ENCODE assay signal across 21 mouse cellular contexts in the genomic region with DNA sequence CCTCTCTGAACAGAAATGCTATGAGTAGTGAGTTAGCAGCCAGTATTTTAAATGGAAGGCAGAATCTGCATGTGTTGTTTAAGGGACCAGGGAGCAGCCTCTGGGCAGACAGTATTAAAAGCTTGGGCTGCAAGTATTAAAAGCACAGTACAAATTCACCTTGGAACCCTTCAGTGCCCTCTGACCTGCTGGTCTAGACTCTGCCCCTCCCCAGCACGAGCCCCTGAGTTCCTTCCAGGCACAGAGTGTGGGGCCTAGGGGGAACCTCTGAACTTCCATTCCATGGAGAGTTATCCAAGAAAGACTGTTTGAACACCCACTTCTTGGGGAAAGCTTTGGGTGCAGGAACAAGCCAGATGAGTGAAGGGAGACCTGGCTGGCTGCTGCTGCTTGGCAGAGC. TPM values are rescaled to one million over a fixed set of nuclear protein-coding genes. Genes with fewer than 3 reads are reported as not detected.
DNase-seq lines count a peak whose midpoint lies in the region; ATAC-seq and TF ChIP-seq lines count a peak whose summit lies in the region.
"Had no signal": no experiment of that assay in that cellular context is flagged by ENCODE, and none has a peak within 500 bp of the region (broad histone marks: within the 10 kb centered on the region; RNA-seq: fewer than 3 reads in every experiment).

No protein-coding gene starts in this region.

- dilution Hi-C loops in CH12.LX (cut with MboI; ENCODE audit: extremely low pct_ligation_motif_present, extremely low pct_unique_long_range_greater_than_20kb, low sequenced_read_pairs) = no loop called here

- DNase-seq in kidney, adult 9 months = peak; percentile 63
- no peak for DNase-seq in kidney, postnatal 10 days
- peak; percentile 6 for DNase-seq in CH12.LX (ENCODE audit: extremely low read depth)
- no peak for DNase-seq in MN1 (ENCODE audit: low spot score)
- no peak for DNase-seq in hindbrain, embryonic 11.5 days (ENCODE audit: low spot score)
- DNase-seq: adrenal gland, postnatal 10 days; cerebellum, adult 11-12 months; cerebellum, adult 9-10 months; cerebellum, postnatal 36 days; forebrain, postnatal 0 days; gastrocnemius, postnatal 14 days; heart, adult 2 months; heart, postnatal 14 days had no signal

- no peak for ATAC-seq in hindbrain, embryonic 11.5 days (ENCODE audit: low FRiP score)
- ATAC-seq: forebrain, embryonic 13.5 days; forebrain, postnatal 0 days had no signal

- H3K9me3 ChIP-seq in CH12.LX (replicated peaks; ENCODE audit: low read length) = no peaks in the 10 kb centered on the region
- H3K9me3 ChIP-seq in hindbrain, embryonic 11.5 days (ENCODE audit: control insufficient read depth, low read length) = no peaks in the 10 kb centered on the region
- H3K9me3 ChIP-seq: embryonic facial prominence, embryonic 10.5 days; forebrain, embryonic 13.5 days; G1E; heart, embryonic 15.5 days had no signal

- TF ChIP-seq CTCF in CH12.LX (conservative IDR thresholded peaks at IDR 0.05 in 1 of 2, IDR thresholded peaks at IDR 0.05 in 1 of 2; ENCODE audit: low read depth in 2 of 2, low read length in 2 of 2) = no peak
- TF ChIP-seq CTCF in bone marrow macrophage, adult 2 months (IDR thresholded peaks at IDR 0.05; ENCODE audit: low read depth, low read length) = no peak

- H3K4me3 ChIP-seq in CH12.LX (replicated peaks in 1 of 3; ENCODE audit: low read depth in 2 of 3, low read length in 2 of 3, poor library complexity in 1 of 3) (no peak overlapping the region), macrophage (ENCODE audit: inconsistent target) (no peak overlapping the region)
- H3K4me3 ChIP-seq in bone marrow macrophage, adult 2 months (ENCODE audit: insufficient read depth, low read length) = no peak overlapping the region
- no peak overlapping the region for H3K4me3 ChIP-seq in hindbrain, embryonic 11.5 days (ENCODE audit: low read depth, low read length)
- H3K4me3 ChIP-seq: embryonic facial prominence, embryonic 10.5 days; forebrain, embryonic 13.5 days; heart, adult 2 months; heart, embryonic 15.5 days had no signal

- H3K4me1 ChIP-seq in CH12.LX (ENCODE audit: control insufficient read depth in 1 of 2, insufficient read depth in 2 of 2) = peaks cover 0 to 10% of the 10 kb centered on the region in 2 experiments; a peak in 2 of 4 replicates
- H3K4me1 ChIP-seq in bone marrow macrophage, adult 2 months (ENCODE audit: control insufficient read depth, insufficient read depth, low read length) = peaks cover 6% of the 10 kb centered on the region; the same call in 1 of the 2 replicates
- H3K4me1 ChIP-seq in hindbrain, embryonic 11.5 days (replicated peaks; ENCODE audit: control insufficient read depth, insufficient read depth, low read length) = no peaks in the 10 kb centered on the region
- H3K4me1 ChIP-seq: forebrain, embryonic 13.5 days had no signal

- no peak overlapping the region for H3K27ac ChIP-seq in CH12.LX (ENCODE audit: insufficient read depth, low read depth)
- 0 out of 2 replicates have a peak overlapping the region, but pooled peaks have one; percentile 8 for H3K27ac ChIP-seq in bone marrow macrophage, adult 2 months (ENCODE audit: insufficient read depth, low read depth, low read length)
- H3K27ac ChIP-seq in macrophage = 0 out of 2 replicates have a peak overlapping the region, but pooled peaks have one; percentile 21
- H3K27ac ChIP-seq in hindbrain, embryonic 11.5 days (ENCODE audit: low read depth, low read length) = no peak overlapping the region
- H3K27ac ChIP-seq: embryonic facial prominence, embryonic 10.5 days; forebrain, embryonic 13.5 days; heart, adult 2 months; heart, embryonic 15.5 days; hindbrain, embryonic 14.5 days had no signal

- H3K36me3 ChIP-seq in CH12.LX (replicated peaks in 1 of 2; ENCODE audit: control insufficient read depth in 1 of 2, insufficient read depth in 1 of 2, low read length in 1 of 2) (no peaks in the 10 kb centered on the region), macrophage (ENCODE audit: inconsistent target) (no peaks in the 10 kb centered on the region)
- no peaks in the 10 kb centered on the region for H3K36me3 ChIP-seq in hindbrain, embryonic 11.5 days (ENCODE audit: control insufficient read depth, insufficient read depth, low read length)
- H3K36me3 ChIP-seq: embryonic facial prominence, embryonic 10.5 days; G1E; heart, embryonic 15.5 days had no signal

- no peak overlapping the region for H3K9ac ChIP-seq in CH12.LX (ENCODE audit: insufficient read depth, low read depth)
- no peak overlapping the region for H3K9ac ChIP-seq in hindbrain, embryonic 11.5 days (ENCODE audit: low read depth, low read length)
- H3K9ac ChIP-seq: forebrain, embryonic 13.5 days; forebrain, postnatal 0 days; heart, embryonic 15.5 days; hindbrain, embryonic 14.5 days had no signal

- no peak for TF ChIP-seq RAD21 in CH12.LX (IDR thresholded peaks at IDR 0.05; ENCODE audit: low read depth, low read length)

- in situ Hi-C loops in CH12.LX (cut with MboI; ENCODE audit: low pct_ligation_motif_present, low pct_unique_long_range_greater_than_20kb, low sequenced_read_pairs) = no loop called here

- no peak for TF ChIP-seq EP300 in CH12.LX (IDR thresholded peaks at IDR 0.05; ENCODE audit: low read length)

- 54% methylated on average over 1 of the region's 1 CpGs for WGBS in macrophage (ENCODE audit: missing documents)
- WGBS in hindbrain, embryonic 11.5 days = 81% methylated on average over 1 of the region's 1 CpGs

- H3K27me3 ChIP-seq in CH12.LX (replicated peaks) = no peaks in the 10 kb centered on the region
- no peaks in the 10 kb centered on the region for H3K27me3 ChIP-seq in hindbrain, embryonic 11.5 days (ENCODE audit: control insufficient read depth, insufficient read depth, low read length)
- H3K27me3 ChIP-seq: forebrain, embryonic 13.5 days; heart, embryonic 15.5 days had no signal

- no peak for TF ChIP-seq POLR2A in CH12.LX (IDR thresholded peaks at IDR 0.05; ENCODE audit: low read depth, low read length)
- no peak for TF ChIP-seq POLR2A in bone marrow macrophage, adult 2 months (IDR thresholded peaks at IDR 0.05; ENCODE audit: borderline replicate concordance, low read depth, low read length)

- H3K4me2 ChIP-seq in CH12.LX (ENCODE audit: insufficient read depth, low read depth, poor library complexity, severe bottlenecking) = no peak overlapping the region
- H3K4me2 ChIP-seq in hindbrain, embryonic 11.5 days (replicated peaks; ENCODE audit: low read depth, low read length) = no peak overlapping the region
- H3K4me2 ChIP-seq: forebrain, embryonic 13.5 days; heart, embryonic 11.5 days; heart, embryonic 15.5 days; hindbrain, embryonic 14.5 days had no signal

- H3K79me2 ChIP-seq in CH12.LX (replicated peaks; ENCODE audit: control insufficient read depth, extremely low read depth, insufficient read depth, poor library complexity, severe bottlenecking) = no peaks in the 10 kb centered on the region
- H3K79me2 ChIP-seq in macrophage (ENCODE audit: inconsistent target) = no peaks in the 10 kb centered on the region

TF ChIP-seq in CH12.LX, 34 proteins besides CTCF, POLR2A, EP300 and RAD21:
- TF ChIP-seq MAFK (IDR thresholded peaks at IDR 0.05; ENCODE audit: insufficient replicate concordance, low read length) (no peak), ZKSCAN1 (IDR thresholded peaks at IDR 0.05; ENCODE audit: borderline replicate concordance, low read depth, low read length) (no peak), MEF2A (IDR thresholded peaks at IDR 0.05; ENCODE audit: borderline replicate concordance, low read depth, low read length) (no peak), NELFE (IDR thresholded peaks at IDR 0.05; ENCODE audit: low read depth, low read length) (no peak), MXI1 (IDR thresholded peaks at IDR 0.05; ENCODE audit: low read depth, low read length) (no peak), ZMIZ1 (IDR thresholded peaks at IDR 0.05; ENCODE audit: low read depth, low read length) (no peak), JUND (conservative IDR thresholded peaks at IDR 0.05; ENCODE audit: low read depth, low read length) (no peak), ELF1 (IDR thresholded peaks at IDR 0.05; ENCODE audit: low read depth, low read length) (no peak)

RNA-seq across cellular contexts. Expression of gene Fam171a1, which starts 47.6 kb away (rescaled TPM):
- 0.50 and 0.59 TPM in 2 replicates for total RNA-seq in CH12.LX (2012; rRNA removed)
- total RNA-seq in CH12.LX (2014; rRNA removed) = 1.5 and 1.8 TPM in 2 replicates
- 2.9 and 3.2 TPM in 2 replicates for polyA plus RNA-seq in CH12.LX (2012; ENCODE audit: insufficient read length, low read depth)
- polyA plus RNA-seq in bone marrow macrophage, adult 2 months (2012; ENCODE audit: insufficient read depth, insufficient read length, missing spikeins) = 0.32 and 0.35 TPM in 2 replicates
- 1 to 10 TPM in 1 of 26 experiments, under 1 TPM in 16, not detected in 9; 0.15 to 2.5 (median 0.39) TPM for total RNA-seq in macrophage (2018; cell fraction: chromatin; rRNA removed)
- 1 to 10 TPM in 10 of 26 experiments, under 1 TPM in 16; 0.26 to 1.5 (median 0.74) TPM for total RNA-seq in macrophage (2018; cell fraction: cytosol; rRNA removed)
- total RNA-seq in macrophage (2018; cell fraction: nucleus; rRNA removed) = 1 to 10 TPM in 4 of 26 experiments, under 1 TPM in 22; 0.44 to 1.3 (median 0.67) TPM
- polyA plus RNA-seq in macrophage (2018) = 0.57 to 0.85 TPM (median 0.75 TPM) in 3 replicates
- 41.4 and 44.2 TPM in 2 replicates for polyA plus RNA-seq in hindbrain, embryonic 11.5 days (2014; fragmentation: Nextera tagmentation; extraction: Ambion mirVana)
- polyA plus RNA-seq: G1E had no signal

Comparison
In these comparisons a context has a peak if more than half of its experiments do, and no peak if none do; other contexts are left out.
1. DNase-seq: peak in kidney, adult 9 months (single experiment) and CH12.LX (single experiment); none in kidney, postnatal 10 days (single experiment), MN1 (single experiment) and hindbrain, embryonic 11.5 days (single experiment).
2. H3K27ac ChIP-seq: peak in bone marrow macrophage, adult 2 months (single experiment) and macrophage (single experiment); none in CH12.LX (single experiment) and hindbrain, embryonic 11.5 days (single experiment).
3. RNA of gene Fam171a1, which starts 47.6 kb away (polyA plus RNA-seq): 41.4 to 44.2 TPM in hindbrain, embryonic 11.5 days; 2.9 to 3.2 TPM in CH12.LX, 0.57 to 0.85 TPM in macrophage and 0.32 to 0.35 TPM in bone marrow macrophage, adult 2 months; every median in the first group is over 10 times any median in the second.